Mouse (Mus musculus): ENCODE data around the gene Cds1. TPM values are rescaled to one million over a fixed set of nuclear protein-coding genes. Genes with fewer than 3 reads are reported as not detected.
"Not testable (repeated sequence)": the region's sequence is repeated elsewhere in the genome, so short reads cannot be mapped to it uniquely, and the experiment has no call there.

Cds1 gene
- total and polyA plus RNA-seq, 3 experiments: not detected

GRCm38 (mm10) chr5:101827477-101827876 is 62.5 kb downstream of the Cds1 start:
- no peaks in the 10 kb centered on the region for H3K4me1 ChIP-seq (ENCODE audit: insufficient read depth, low read depth, low read length)
- H3K4me3 ChIP-seq (ENCODE audit: low read depth, low read length): no peak overlapping the region
- TF ChIP-seq TAL1 (conservative IDR thresholded peaks at IDR 0.05; ENCODE audit: low read depth, low read length) (no peak), GATA1 (IDR thresholded peaks at IDR 0.05; ENCODE audit: borderline replicate concordance, low read length) (no peak), CTCF (IDR thresholded peaks at IDR 0.05; ENCODE audit: low read depth, low read length) (no peak), POLR2AphosphoS5 (IDR thresholded peaks at IDR 0.05; ENCODE audit: insufficient replicate concordance, low read depth, low read length) (no peak), GATA2 (IDR thresholded peaks at IDR 0.05; ENCODE audit: borderline replicate concordance, low read depth, low read length) (no peak)
- ATAC-seq (ENCODE audit: extremely low read depth, insufficient number of reproducible peaks, low FRiP score, poor library complexity, severe bottlenecking) (no peak), DNase-seq (ENCODE audit: low spot score) (no peak)
- no peaks in the 10 kb centered on the region for H3K36me3 ChIP-seq (replicated peaks)
- no peaks in the 10 kb centered on the region for H3K27me3 ChIP-seq (ENCODE audit: insufficient read depth, low read length)
- H3K9me3 ChIP-seq (replicated peaks): peaks cover 87% of the 10 kb centered on the region

GRCm38 (mm10) chr5:101828932-101829331 is 64.0 kb downstream of the Cds1 start:
- DNase-seq (ENCODE audit: low spot score): no peak
- Histone ChIP-seq H3K27me3 (ENCODE audit: insufficient read depth, low read length) (no peaks in the 10 kb centered on the region), H3K36me3 (replicated peaks) (no peaks in the 10 kb centered on the region), H3K9me3 (replicated peaks) (peaks cover 83% of the 10 kb centered on the region), H3K4me3 (ENCODE audit: low read depth, low read length) (no peak overlapping the region), H3K4me1 (ENCODE audit: insufficient read depth, low read depth, low read length) (no peaks in the 10 kb centered on the region)
- ATAC-seq (ENCODE audit: extremely low read depth, insufficient number of reproducible peaks, low FRiP score, poor library complexity, severe bottlenecking): no peak
- no peak for TF ChIP-seq GATA1 (IDR thresholded peaks at IDR 0.05; ENCODE audit: borderline replicate concordance, low read length)

- Histone ChIP-seq H3K4me1 (ENCODE audit: insufficient read depth, low read depth, low read length) (no peaks in the 10 kb centered on the region), H3K27me3 (ENCODE audit: insufficient read depth, low read length) (no peaks in the 10 kb centered on the region), H3K9me3 (replicated peaks) (peaks cover 82% of the 10 kb centered on the region), H3K4me3 (ENCODE audit: low read depth, low read length) (no peak overlapping the region), H3K36me3 (replicated peaks) (no peaks in the 10 kb centered on the region)
- ATAC-seq (ENCODE audit: extremely low read depth, insufficient number of reproducible peaks, low FRiP score, poor library complexity, severe bottlenecking) (no peak), DNase-seq (ENCODE audit: low spot score) (no peak)
- no peak for TF ChIP-seq GATA2 (IDR thresholded peaks at IDR 0.05; ENCODE audit: borderline replicate concordance, low read depth, low read length)
- TF ChIP-seq POLR2AphosphoS5 (IDR thresholded peaks at IDR 0.05; ENCODE audit: insufficient replicate concordance, low read depth, low read length): no peak
- no peak for TF ChIP-seq CTCF (IDR thresholded peaks at IDR 0.05; ENCODE audit: low read depth, low read length)
- no peak for TF ChIP-seq GATA1 (IDR thresholded peaks at IDR 0.05; ENCODE audit: borderline replicate concordance, low read length)
- TF ChIP-seq TAL1 (conservative IDR thresholded peaks at IDR 0.05; ENCODE audit: low read depth, low read length): no peak
These were observed 65.2 kb downstream of the Cds1 start for GRCm38 (mm10) chr5:101830180-101830579.

- no peak for TF ChIP-seq TAL1 (conservative IDR thresholded peaks at IDR 0.05; ENCODE audit: low read depth, low read length)
- TF ChIP-seq CTCF (IDR thresholded peaks at IDR 0.05; ENCODE audit: low read depth, low read length): no peak
- TF ChIP-seq GATA1 (IDR thresholded peaks at IDR 0.05; ENCODE audit: borderline replicate concordance, low read length): no peak
- no peak for TF ChIP-seq GATA2 (IDR thresholded peaks at IDR 0.05; ENCODE audit: borderline replicate concordance, low read depth, low read length)
- TF ChIP-seq POLR2AphosphoS5 (IDR thresholded peaks at IDR 0.05; ENCODE audit: insufficient replicate concordance, low read depth, low read length): no peak
These were observed 67.1 kb downstream of the Cds1 start for GRCm38 (mm10) chr5:101832042-101832441.

GRCm38 (mm10) chr5:101832991-101833390 is 68.1 kb downstream of the Cds1 start:
- Histone ChIP-seq H3K36me3 (replicated peaks) (no peaks in the 10 kb centered on the region), H3K9me3 (replicated peaks) (peaks cover 70% of the 10 kb centered on the region), H3K27me3 (ENCODE audit: insufficient read depth, low read length) (no peaks in the 10 kb centered on the region), H3K4me1 (ENCODE audit: insufficient read depth, low read depth, low read length) (no peaks in the 10 kb centered on the region), H3K4me3 (ENCODE audit: low read depth, low read length) (no peak overlapping the region)
- ATAC-seq (ENCODE audit: extremely low read depth, insufficient number of reproducible peaks, low FRiP score, poor library complexity, severe bottlenecking): no peak
- no peak for DNase-seq (ENCODE audit: low spot score)
- TF ChIP-seq GATA1 (IDR thresholded peaks at IDR 0.05; ENCODE audit: borderline replicate concordance, low read length) (no peak), TAL1 (conservative IDR thresholded peaks at IDR 0.05; ENCODE audit: low read depth, low read length) (no peak), CTCF (IDR thresholded peaks at IDR 0.05; ENCODE audit: low read depth, low read length) (no peak), POLR2AphosphoS5 (IDR thresholded peaks at IDR 0.05; ENCODE audit: insufficient replicate concordance, low read depth, low read length) (no peak), GATA2 (IDR thresholded peaks at IDR 0.05; ENCODE audit: borderline replicate concordance, low read depth, low read length) (no peak)

More at GRCm38 (mm10) chr5:101832042-101832441, 67.1 kb downstream of the Cds1 start:
- peaks cover 80% of the 10 kb centered on the region for H3K9me3 ChIP-seq (replicated peaks)
- no peak for ATAC-seq (ENCODE audit: extremely low read depth, insufficient number of reproducible peaks, low FRiP score, poor library complexity, severe bottlenecking)
- DNase-seq (ENCODE audit: low spot score): no peak
- no peaks in the 10 kb centered on the region for H3K36me3 ChIP-seq (replicated peaks)
- H3K4me3 ChIP-seq (ENCODE audit: low read depth, low read length): no peak overlapping the region
- no peaks in the 10 kb centered on the region for H3K4me1 ChIP-seq (ENCODE audit: insufficient read depth, low read depth, low read length)
- no peaks in the 10 kb centered on the region for H3K27me3 ChIP-seq (ENCODE audit: insufficient read depth, low read length)

GRCm38 (mm10) chr5:101833875-101834274 is 68.9 kb downstream of the Cds1 start:
- DNase-seq (ENCODE audit: low spot score): no peak
- Histone ChIP-seq H3K4me1 (ENCODE audit: insufficient read depth, low read depth, low read length) (no peaks in the 10 kb centered on the region), H3K4me3 (ENCODE audit: low read depth, low read length) (no peak overlapping the region), H3K9me3 (replicated peaks) (peaks cover 62% of the 10 kb centered on the region), H3K27me3 (ENCODE audit: insufficient read depth, low read length) (no peaks in the 10 kb centered on the region), H3K36me3 (replicated peaks) (no peaks in the 10 kb centered on the region)
- ATAC-seq (ENCODE audit: extremely low read depth, insufficient number of reproducible peaks, low FRiP score, poor library complexity, severe bottlenecking): no peak
- TF ChIP-seq POLR2AphosphoS5 (IDR thresholded peaks at IDR 0.05; ENCODE audit: insufficient replicate concordance, low read depth, low read length) (no peak), GATA2 (IDR thresholded peaks at IDR 0.05; ENCODE audit: borderline replicate concordance, low read depth, low read length) (no peak), TAL1 (conservative IDR thresholded peaks at IDR 0.05; ENCODE audit: low read depth, low read length) (no peak), CTCF (IDR thresholded peaks at IDR 0.05; ENCODE audit: low read depth, low read length) (no peak), GATA1 (IDR thresholded peaks at IDR 0.05; ENCODE audit: borderline replicate concordance, low read length) (no peak)

GRCm38 (mm10) chr5:101836221-101836620 is 71.3 kb downstream of the Cds1 start:
- H3K27me3 ChIP-seq (ENCODE audit: insufficient read depth, low read length): no peaks in the 10 kb centered on the region
- ATAC-seq (ENCODE audit: extremely low read depth, insufficient number of reproducible peaks, low FRiP score, poor library complexity, severe bottlenecking): no peak
- H3K36me3 ChIP-seq (replicated peaks): no peaks in the 10 kb centered on the region
- DNase-seq (ENCODE audit: low spot score): no peak
- H3K4me3 ChIP-seq (ENCODE audit: low read depth, low read length): no peak overlapping the region
- TF ChIP-seq CTCF (IDR thresholded peaks at IDR 0.05; ENCODE audit: low read depth, low read length): no peak
- no peak for TF ChIP-seq GATA1 (IDR thresholded peaks at IDR 0.05; ENCODE audit: borderline replicate concordance, low read length)
- TF ChIP-seq POLR2AphosphoS5 (IDR thresholded peaks at IDR 0.05; ENCODE audit: insufficient replicate concordance, low read depth, low read length): no peak
- TF ChIP-seq TAL1 (conservative IDR thresholded peaks at IDR 0.05; ENCODE audit: low read depth, low read length): no peak
- no peak for TF ChIP-seq GATA2 (IDR thresholded peaks at IDR 0.05; ENCODE audit: borderline replicate concordance, low read depth, low read length)
- peaks cover 53% of the 10 kb centered on the region for H3K9me3 ChIP-seq (replicated peaks)
- no peaks in the 10 kb centered on the region for H3K4me1 ChIP-seq (ENCODE audit: insufficient read depth, low read depth, low read length)

- H3K36me3 ChIP-seq (replicated peaks); ATAC-seq (ENCODE audit: extremely low read depth, insufficient number of reproducible peaks, low FRiP score, poor library complexity, severe bottlenecking); DNase-seq (ENCODE audit: low spot score); H3K4me3 ChIP-seq (ENCODE audit: low read depth, low read length); H3K27me3 ChIP-seq (ENCODE audit: insufficient read depth, low read length); H3K4me1 ChIP-seq (ENCODE audit: insufficient read depth, low read depth, low read length): not testable (repeated sequence)
- peaks cover 53% of the 10 kb centered on the region for H3K9me3 ChIP-seq (replicated peaks)
These were observed 72.7 kb downstream of the Cds1 start for GRCm38 (mm10) chr5:101837605-101838004.
